Mouse (Mus musculus): ENCODE data around the gene Clmp. TPM values are rescaled to one million over a fixed set of nuclear protein-coding genes. Genes with fewer than 3 reads are reported as not detected.

Gene Clmp
- polyA plus RNA-seq (2014; fragmentation: Illumina TruSeq; extraction: RNeasy Lipid Tissue Mini Kit (QIAGEN cat#74804); ENCODE audit: low read depth, low replicate concordance), result 53.5 TPM

GRCm38 (mm10) chr9:40685801-40686420, at the start of gene Clmp:
Gene Clmp, plus strand, starts transcription at chr9:40685962.

GRCm38 (mm10) chr9:40670313-40670712, 15.4 kb upstream of the Clmp start, which contains the start of gene Gm21915:
Gene Gm21915, plus strand, starts transcription at chr9:40670613.

GRCm38 (mm10) chr9:40800675-40801612, 115.2 kb downstream of the Clmp start, which contains the start of gene Hspa8:
Gene Hspa8, plus strand, starts transcription at chr9:40800984.

Other genes starting within 250 kb of the Clmp start
- gene Gramd1b, start 154.6 kb upstream of the Clmp start, polyA plus RNA-seq (2014; fragmentation: Illumina TruSeq; extraction: RNeasy Lipid Tissue Mini Kit (QIAGEN cat#74804); ENCODE audit: low read depth, low replicate concordance), result 8.6 TPM
- gene Gm21915, start 15.3 kb upstream of the Clmp start, polyA plus RNA-seq (2014; fragmentation: Illumina TruSeq; extraction: RNeasy Lipid Tissue Mini Kit (QIAGEN cat#74804); ENCODE audit: low read depth, low replicate concordance), result not detected
- 1,069 TPM for gene Hspa8, start 115.0 kb downstream of the Clmp start, polyA plus RNA-seq (2014; fragmentation: Illumina TruSeq; extraction: RNeasy Lipid Tissue Mini Kit (QIAGEN cat#74804); ENCODE audit: low read depth, low replicate concordance)
- gene Bsx, start 188.2 kb downstream of the Clmp start, polyA plus RNA-seq (2014; fragmentation: Illumina TruSeq; extraction: RNeasy Lipid Tissue Mini Kit (QIAGEN cat#74804); ENCODE audit: low read depth, low replicate concordance), result not detected

Measured in sigmoid colon, adult 10 weeks (tissue).